Mouse (Mus musculus) CH12.LX (cell line): ENCODE data around the gene Kcne1l. TPM values are rescaled to one million over a fixed set of nuclear protein-coding genes. Genes with fewer than 3 reads are reported as not detected.

ENCODE experiments used
- DNase-seq: peaks from one replicate; pipeline ENCODE4 v3.0.0-alpha.2; 2013; ENCODE audit errors: extremely low read depth
- H3K27ac ChIP-seq: 2 replicates; pipeline ENCODE4 v1.5.1; 2012; ENCODE audit warnings: low read depth, mild to moderate bottlenecking, control low read depth, moderate library complexity; ENCODE audit not compliant: insufficient read depth
- H3K27me3 ChIP-seq: replicated peaks from 2 replicates; pipeline ENCODE3; 2012; ENCODE audit warnings: inconsistent platforms
- H3K36me3 ChIP-seq, 2 experiments: replicated peaks in 1 of 2; 2 replicates each; pipeline versions ENCODE3 to v1.6.1; 2012; ENCODE audit warnings: inconsistent platforms in 1 of 2, low read length in 1 of 2, mild to moderate bottlenecking in 1 of 2, mixed read lengths in 1 of 2, moderate library complexity in 1 of 2; ENCODE audit not compliant: control insufficient read depth in 1 of 2, insufficient read depth in 1 of 2
- H3K4me1 ChIP-seq, 2 experiments: 2 replicates each; pipeline ENCODE4 v1.6.1; 2012; ENCODE audit warnings: inconsistent platforms in 1 of 2, moderate library complexity in 1 of 2; ENCODE audit not compliant: insufficient read depth in 2 of 2, control insufficient read depth in 1 of 2
- H3K4me2 ChIP-seq: 2 replicates; pipeline ENCODE4 v1.6.1; 2012; ENCODE audit warnings: low read depth, mild to moderate bottlenecking, control low read depth; ENCODE audit not compliant: poor library complexity, insufficient read depth, severe bottlenecking
- H3K4me3 ChIP-seq, 3 experiments: fragments of 150-350 bp in 1 of 3; sonication (generic) in 1 of 3; replicated peaks in 1 of 3; 2 replicates each; pipeline versions ENCODE3 to v1.5.1; 2011 to 2012; ENCODE audit warnings: low read depth in 2 of 3, low read length in 2 of 3, mild to moderate bottlenecking in 2 of 3, moderate library complexity in 2 of 3, control low read depth in 1 of 3, improper control_type of control experiment in 1 of 3, inconsistent platforms in 1 of 3, mixed read lengths in 1 of 3; ENCODE audit not compliant: poor library complexity in 1 of 3
- H3K79me2 ChIP-seq: replicated peaks from 2 replicates; pipeline ENCODE4 v1.6.1; 2012; ENCODE audit warnings: mild to moderate bottlenecking, moderate library complexity; ENCODE audit not compliant: control insufficient read depth, poor library complexity, insufficient read depth, severe bottlenecking; ENCODE audit errors: extremely low read depth
- H3K9ac ChIP-seq: 2 replicates; pipeline ENCODE4 v1.6.1; 2012; ENCODE audit warnings: low read depth, mild to moderate bottlenecking, control low read depth, moderate library complexity; ENCODE audit not compliant: insufficient read depth
- H3K9me3 ChIP-seq: replicated peaks from 2 replicates; pipeline ENCODE3; 2012; ENCODE audit warnings: low read length, inconsistent platforms, mixed read lengths
- CHD1 ChIP-seq: IDR thresholded peaks from 2 replicates; pipeline ENCODE4 v1.6.1; 2012; ENCODE audit warnings: low read depth, low read length, improper control_type of control experiment, inconsistent platforms
- CHD2 ChIP-seq: IDR thresholded peaks from 2 replicates; pipeline ENCODE4 v1.6.1; 2011; ENCODE audit warnings: low read length, improper control_type of control experiment
- CTCF ChIP-seq, 2 experiments: IDR thresholded peaks in 1 of 2; conservative IDR thresholded peaks in 1 of 2; 2 replicates each; pipeline ENCODE4 v1.5.1; 2011 to 2012; ENCODE audit warnings: low read depth in 2 of 2, low read length in 2 of 2, improper control_type of control experiment in 1 of 2, inconsistent platforms in 1 of 2, mild to moderate bottlenecking in 1 of 2, moderate library complexity in 1 of 2
- ETS1 ChIP-seq: conservative IDR thresholded peaks from 2 replicates; pipeline ENCODE4 v1.6.1; 2012; ENCODE audit warnings: low read depth, mild to moderate bottlenecking, inconsistent platforms, low read length, improper control_type of control experiment, moderate library complexity
- HCFC1 ChIP-seq: IDR thresholded peaks from 2 replicates; pipeline ENCODE4 v1.6.1; 2012; ENCODE audit warnings: low read depth, mild to moderate bottlenecking, inconsistent platforms, low read length, improper control_type of control experiment
- IRF4 ChIP-seq: IDR thresholded peaks from 2 replicates; pipeline ENCODE4 v1.6.1; 2014; ENCODE audit warnings: low read depth, mild to moderate bottlenecking, inconsistent platforms, low read length, improper control_type of control experiment
- KAT2A ChIP-seq: IDR thresholded peaks from 2 replicates; pipeline ENCODE4 v1.6.1; 2012; ENCODE audit warnings: low read length, improper control_type of control experiment, inconsistent platforms; ENCODE audit not compliant: insufficient replicate concordance
- MAFK ChIP-seq: IDR thresholded peaks from 2 replicates; pipeline ENCODE4 v1.6.1; 2011; ENCODE audit warnings: low read length, improper control_type of control experiment; ENCODE audit not compliant: insufficient replicate concordance
- NELFE ChIP-seq: IDR thresholded peaks from 2 replicates; pipeline ENCODE4 v1.6.1; 2011; ENCODE audit warnings: low read depth, low read length, improper control_type of control experiment
- NRF1 ChIP-seq: IDR thresholded peaks from 2 replicates; pipeline ENCODE4 v1.6.1; 2014; ENCODE audit warnings: low read depth, mild to moderate bottlenecking, inconsistent platforms, low read length, improper control_type of control experiment, moderate library complexity
- PAX5 ChIP-seq: IDR thresholded peaks from 2 replicates; pipeline ENCODE4 v1.6.1; 2012; ENCODE audit warnings: low read length, inconsistent platforms, mixed read lengths
- RAD21 ChIP-seq: IDR thresholded peaks from 2 replicates; pipeline ENCODE4 v1.6.1; 2011; ENCODE audit warnings: low read depth, mild to moderate bottlenecking, low read length, improper control_type of control experiment, moderate library complexity
- RCOR1 ChIP-seq: conservative IDR thresholded peaks from 2 replicates; pipeline ENCODE4 v1.6.1; 2012; ENCODE audit warnings: low read depth, mild to moderate bottlenecking, inconsistent platforms, low read length, improper control_type of control experiment
- SMC3 ChIP-seq: IDR thresholded peaks from 2 replicates; pipeline ENCODE4 v1.6.1; 2011; ENCODE audit warnings: low read depth, low read length, improper control_type of control experiment
- TBP ChIP-seq: conservative IDR thresholded peaks from 2 replicates; pipeline ENCODE4 v1.6.1; 2011; ENCODE audit warnings: low read depth, low read length, improper control_type of control experiment
- TCF12 ChIP-seq: IDR thresholded peaks from 2 replicates; pipeline ENCODE4 v1.6.1; 2014; ENCODE audit warnings: low read depth, mild to moderate bottlenecking, inconsistent platforms, low read length, improper control_type of control experiment
- ZMIZ1 ChIP-seq: IDR thresholded peaks from 2 replicates; pipeline ENCODE4 v1.6.1; 2012; ENCODE audit warnings: low read depth, mild to moderate bottlenecking, inconsistent platforms, low read length, improper control_type of control experiment
- ZNF384 ChIP-seq: IDR thresholded peaks from 2 replicates; pipeline ENCODE4 v1.6.1; 2012; ENCODE audit warnings: low read depth, low read length, improper control_type of control experiment, inconsistent platforms
- dilution Hi-C: fragments of 300-500 bp; cut with MboI; formaldehyde crosslinking; loops from 2 replicates; pipeline ENCODE4 v1.14.3; 2020; ENCODE audit warnings: low sequenced_read_pairs; ENCODE audit not compliant: extremely low pct_unique_long_range_greater_than_20kb, extremely low pct_ligation_motif_present
- in situ Hi-C: fragments of 300-500 bp; cut with MboI; formaldehyde crosslinking; loops from 3 replicates; pipeline ENCODE4 v1.14.3; 2019; ENCODE audit warnings: low sequenced_read_pairs, low pct_ligation_motif_present, low pct_unique_long_range_greater_than_20kb, mixed read lengths
- polyA plus RNA-seq: library from polyadenylated mRNA; unstranded; fragments of >175 nt; gene quantifications from 2 replicates; pipeline ENCODE4 v1.2.1, GENCODE M21; 2012; ENCODE audit warnings: low read depth; ENCODE audit not compliant: insufficient read length
- total RNA-seq, 2 experiments: library from RNA; depleted of rRNA; stranded (reverse); fragments of 300-350 nt in 1 of 2; fragments of >200 nt in 1 of 2; gene quantifications; 2 replicates each; pipeline ENCODE4 v1.2.3; 2012 to 2014

Kcne1l gene
- total and polyA plus RNA-seq, 3 experiments, result not detected

GRCm38 (mm10) chrX:142314307-142315024 is 8.4 kb upstream of the Kcne1l start:
- dilution Hi-C loops, result no loop called here
- H3K4me3 ChIP-seq, result no peak overlapping the region
- no peaks in the 10 kb centered on the region for H3K36me3 ChIP-seq
- no peaks in the 10 kb centered on the region for H3K79me2 ChIP-seq
- no peak overlapping the region for H3K4me2 ChIP-seq
- in situ Hi-C loops, result loop anchor here (25.0 kb wide), 1 partner anchor 102 kb away; no protein-coding TSS in a partner anchor
- no peaks in the 10 kb centered on the region for H3K4me1 ChIP-seq
- TF ChIP-seq SMC3, result peak; percentile 70
- TF ChIP-seq CTCF (conservative IDR thresholded peaks at IDR 0.05 in 1 of 2, IDR thresholded peaks at IDR 0.05 in 1 of 2; ENCODE audit: low read depth in 2 of 2, low read length in 2 of 2), result peak; percentile 35 to 76; a peak in 3 of 4 replicates
- TF ChIP-seq CHD1, result no peak
- peak; percentile 69 for TF ChIP-seq RAD21
- TF ChIP-seq ZNF384, result peak; percentile 65
- no peak for TF ChIP-seq TBP
- H3K27ac ChIP-seq, result no peak overlapping the region
- DNase-seq, result peak; percentile 32
- H3K9me3 ChIP-seq, result no peaks in the 10 kb centered on the region
- no peaks in the 10 kb centered on the region for H3K27me3 ChIP-seq
- no peak overlapping the region for H3K9ac ChIP-seq

- Histone ChIP-seq H3K9me3 (no peaks in the 10 kb centered on the region), H3K27me3 (no peaks in the 10 kb centered on the region), H3K4me1 (no peaks in the 10 kb centered on the region), H3K27ac (no peak overlapping the region), H3K9ac (no peak overlapping the region), H3K4me3 (no peak overlapping the region), H3K79me2 (no peaks in the 10 kb centered on the region), H3K4me2 (no peak overlapping the region), H3K36me3 (no peaks in the 10 kb centered on the region)
- TF ChIP-seq TBP, result no peak
- no peak for TF ChIP-seq NELFE
- TF ChIP-seq ETS1, result no peak
- no peak for TF ChIP-seq HCFC1
- TF ChIP-seq NRF1, result no peak
- TF ChIP-seq CHD2, result no peak
- no peak for TF ChIP-seq CHD1
- no peak for TF ChIP-seq TCF12
- no peak for TF ChIP-seq ZMIZ1
- no peak for TF ChIP-seq PAX5
- TF ChIP-seq KAT2A, result no peak
- no peak for TF ChIP-seq RCOR1
- TF ChIP-seq MAFK, result no peak
- no peak for TF ChIP-seq IRF4
- no peak for DNase-seq
- in situ Hi-C loops (loop anchor here (25.0 kb wide), 1 partner anchor 98 kb away; no protein-coding TSS in a partner anchor), dilution Hi-C loops (no loop called here)
Observed at GRCm38 (mm10) chrX:142310431-142310830, 4.3 kb upstream of the Kcne1l start.
